Mouse (Mus musculus): Measurements from ENCODE around the gene Dtnb.

The Dtnb gene

GRCm38 (mm10) chr12:3733328-3733727 lies 161.1 kb downstream of the Dtnb start:
- no peak for DNase-seq

GRCm38 (mm10) chr12:3737009-3737408 lies 164.8 kb downstream of the Dtnb start:
- DNase-seq: no peak

- no peak for DNase-seq
Measured at GRCm38 (mm10) chr12:3738741-3739529, 166.8 kb downstream of the Dtnb start.

- DNase-seq: peak; percentile 40
Measured at GRCm38 (mm10) chr12:3739749-3740704, 167.8 kb downstream of the Dtnb start.

- no peak for DNase-seq
Measured at GRCm38 (mm10) chr12:3740705-3741081, 168.5 kb downstream of the Dtnb start.

GRCm38 (mm10) chr12:3745432-3746105 lies 173.4 kb downstream of the Dtnb start:
- no peak for DNase-seq

GRCm38 (mm10) chr12:3746369-3746768 lies 174.2 kb downstream of the Dtnb start:
- DNase-seq: no peak

GRCm38 (mm10) chr12:3747583-3747982 lies 175.4 kb downstream of the Dtnb start:
- DNase-seq: no peak

GRCm38 (mm10) chr12:3755522-3755921 lies 183.3 kb downstream of the Dtnb start:
- DNase-seq: no peak

GRCm38 (mm10) chr12:3756216-3756615 lies 184.0 kb downstream of the Dtnb start:
- DNase-seq: no peak

- no peak for DNase-seq
Measured at GRCm38 (mm10) chr12:3758127-3758526, 185.9 kb downstream of the Dtnb start.

GRCm38 (mm10) chr12:3759419-3759818 lies 187.2 kb downstream of the Dtnb start:
- peak; percentile 35 for DNase-seq

GRCm38 (mm10) chr12:3760876-3761590 lies 188.9 kb downstream of the Dtnb start:
- DNase-seq: no peak

GRCm38 (mm10) chr12:3761591-3762295 lies 189.6 kb downstream of the Dtnb start:
- DNase-seq: no peak

- no peak for DNase-seq
Measured at GRCm38 (mm10) chr12:3764191-3764804, 192.1 kb downstream of the Dtnb start.

- DNase-seq: no peak
Measured at GRCm38 (mm10) chr12:3767360-3767759, 195.2 kb downstream of the Dtnb start.

GRCm38 (mm10) chr12:3768391-3768790 lies 196.2 kb downstream of the Dtnb start:
- no peak for DNase-seq

- no peak for DNase-seq
Measured at GRCm38 (mm10) chr12:3770546-3770945, 198.4 kb downstream of the Dtnb start.

- DNase-seq: no peak
Measured at GRCm38 (mm10) chr12:3771080-3771479, 198.9 kb downstream of the Dtnb start.

- no peak for DNase-seq
Measured at GRCm38 (mm10) chr12:3773643-3774042, 201.5 kb downstream of the Dtnb start.

- DNase-seq: no peak
Measured at GRCm38 (mm10) chr12:3776015-3776414, 203.8 kb downstream of the Dtnb start.

Measured in thymus, postnatal 25 days (tissue).